Mouse (Mus musculus) lung, postnatal 0 days (tissue): ENCODE data around the gene Ptges3l.

Source experiments
- CTCF ChIP-seq: IDR thresholded peaks from 2 replicates; pipeline ENCODE4 v1.5.1; 2016; ENCODE audit warnings: antibody characterized with exemption, mild to moderate bottlenecking
- EP300 ChIP-seq: IDR thresholded peaks from 2 replicates; pipeline ENCODE4 v1.6.1; 2016; ENCODE audit warnings: antibody characterized with exemption, mild to moderate bottlenecking, control low read depth

- TF ChIP-seq CTCF (no peak), EP300 (no peak)
These were observed 6.2 kb upstream of the Ptges3l start for GRCm38 (mm10) chr11:101431327-101431726.
